Comparison of ENCODE assay signal across 29 mouse cellular contexts in genomic region chr17:86573596-86574248, GRCm38 (mm10).
DNase-seq lines count a peak whose midpoint lies in the region; ATAC-seq and TF ChIP-seq lines count a peak whose summit lies in the region.
"Had no signal": no experiment of that assay in that cellular context is flagged by ENCODE, and none has a peak within 500 bp of the region (broad histone marks: within the 10 kb centered on the region; RNA-seq: fewer than 3 reads in every experiment).

No protein-coding gene starts in this region.

- H3K4me3 ChIP-seq in lung, adult 2 months (replicated peaks; ENCODE audit: extremely low read depth, low read depth, low read length), result no peak overlapping the region
- no peak overlapping the region for H3K4me3 ChIP-seq in intestine, postnatal 0 days (ENCODE audit: low read depth, low read length)
- H3K4me3 ChIP-seq in heart, embryonic 12.5 days, result no peak overlapping the region
- H3K4me3 ChIP-seq: erythroblast, embryonic 14.5 days; liver, embryonic 12.5 days; myocyte; neural tube, embryonic 12.5 days; stomach, embryonic 15.5 days had no signal

- no peak for TF ChIP-seq CTCF in lung, adult 2 months (IDR thresholded peaks at IDR 0.05; ENCODE audit: insufficient read depth, low read length)
- no peak for TF ChIP-seq CTCF in intestine, postnatal 0 days (IDR thresholded peaks at IDR 0.05; ENCODE audit: low read depth)

- peak; percentile 86 for DNase-seq in heart, adult 11 months
- DNase-seq in heart, postnatal 14 days, result no peak
- no peak for DNase-seq in lung, adult 2 months
- no peak for DNase-seq in lung, postnatal 10 days
- DNase-seq in 3T3-L1 (ENCODE audit: low read depth, low spot score), result peak; percentile 5
- DNase-seq in cerebellum, adult 18-20 months, result no peak
- DNase-seq: adrenal gland, postnatal 25 days; cerebellum, adult 2 months; cerebellum, postnatal 14 days; gastrocnemius, postnatal 25 days; heart, adult 18-20 months; kidney, adult 9 months; kidney, postnatal 25 days; left cerebral cortex, postnatal 4 days; liver, postnatal 0 days; thymus, postnatal 14 days had no signal

- no peak overlapping the region for H3K9ac ChIP-seq in intestine, postnatal 0 days (ENCODE audit: low read depth, low read length)
- H3K9ac ChIP-seq in heart, embryonic 12.5 days, result no peak overlapping the region
- H3K9ac ChIP-seq: hindbrain, embryonic 14.5 days; liver, embryonic 12.5 days; liver, postnatal 0 days; neural tube, embryonic 12.5 days; stomach, embryonic 15.5 days had no signal

- H3K27ac ChIP-seq in intestine, postnatal 0 days (ENCODE audit: low read depth, low read length), result no peak overlapping the region
- H3K27ac ChIP-seq in heart, embryonic 12.5 days (ENCODE audit: poor library complexity, severe bottlenecking), result no peak overlapping the region
- H3K27ac ChIP-seq: hindbrain, embryonic 14.5 days; liver, embryonic 12.5 days; neural tube, embryonic 12.5 days; stomach, embryonic 15.5 days had no signal

- 67% methylated on average over 16 of the region's 16 CpGs for WGBS in lung, adult 2 months
- 57% methylated on average over 16 of the region's 16 CpGs for WGBS in intestine, postnatal 0 days
- WGBS in heart, embryonic 12.5 days, result 83% methylated on average over 16 of the region's 16 CpGs

- TF ChIP-seq POLR2A in lung, adult 2 months (IDR thresholded peaks at IDR 0.05; ENCODE audit: borderline replicate concordance, extremely low read depth, low read depth, low read length), result peak; percentile 22; the same call in 1 of the 2 replicates

- peak; percentile 54; the same call in 1 of the 2 replicates for ATAC-seq in intestine, postnatal 0 days
- no peak for ATAC-seq in heart, embryonic 12.5 days (ENCODE audit: insufficient number of reproducible peaks, low FRiP score)
- ATAC-seq: CD4-positive, CD25-positive, alpha-beta regulatory T cell, adult 4 months; forebrain, embryonic 16.5 days; liver, embryonic 12.5 days; liver, postnatal 0 days; midbrain, embryonic 16.5 days had no signal

- no peaks in the 10 kb centered on the region for H3K9me3 ChIP-seq in intestine, postnatal 0 days (ENCODE audit: control insufficient read depth)
- no peaks in the 10 kb centered on the region for H3K9me3 ChIP-seq in heart, embryonic 12.5 days (replicated peaks)
- H3K9me3 ChIP-seq: liver, embryonic 12.5 days; neural tube, embryonic 12.5 days; stomach, embryonic 15.5 days had no signal

- H3K4me1 ChIP-seq in lung, adult 2 months (ENCODE audit: control insufficient read depth, insufficient read depth, low read length), result peaks cover 4% of the 10 kb centered on the region; the same call in 1 of the 2 replicates
- H3K4me1 ChIP-seq in intestine, postnatal 0 days (replicated peaks; ENCODE audit: control insufficient read depth, insufficient read depth, low read length), result peaks cover 9% of the 10 kb centered on the region; the same call in 1 of the 2 replicates
- no peaks in the 10 kb centered on the region for H3K4me1 ChIP-seq in heart, embryonic 12.5 days (replicated peaks)
- H3K4me1 ChIP-seq: liver, embryonic 12.5 days; neural tube, embryonic 12.5 days had no signal

- H3K4me2 ChIP-seq in intestine, postnatal 0 days (replicated peaks; ENCODE audit: low read depth), result no peak overlapping the region
- H3K4me2 ChIP-seq in heart, embryonic 12.5 days, result no peak overlapping the region
- H3K4me2 ChIP-seq: heart, embryonic 11.5 days; hindbrain, embryonic 14.5 days; liver, embryonic 12.5 days; midbrain, embryonic 11.5 days; neural tube, embryonic 12.5 days; stomach, embryonic 15.5 days had no signal

- intact Hi-C loops in heart, postnatal 14 days (cut with DNase I), result no loop called here

- no peaks in the 10 kb centered on the region for H3K36me3 ChIP-seq in intestine, postnatal 0 days (ENCODE audit: control insufficient read depth, insufficient read depth)
- no peaks in the 10 kb centered on the region for H3K36me3 ChIP-seq in heart, embryonic 12.5 days
- H3K36me3 ChIP-seq: liver, embryonic 12.5 days; neural tube, embryonic 12.5 days; stomach, embryonic 15.5 days had no signal

- no peaks in the 10 kb centered on the region for H3K27me3 ChIP-seq in intestine, postnatal 0 days (replicated peaks; ENCODE audit: control insufficient read depth, insufficient read depth, low read length)
- no peaks in the 10 kb centered on the region for H3K27me3 ChIP-seq in heart, embryonic 12.5 days (replicated peaks)
- H3K27me3 ChIP-seq: liver, embryonic 12.5 days; neural tube, embryonic 12.5 days; stomach, embryonic 15.5 days had no signal

Comparison
In these comparisons a context has a peak if more than half of its experiments do, and no peak if none do; other contexts are left out.
1. DNase-seq: peak in heart, adult 11 months (single experiment) and 3T3-L1 (single experiment); none in heart, postnatal 14 days (0 of 2), lung, adult 2 months (single experiment), lung, postnatal 10 days (single experiment) and cerebellum, adult 18-20 months (0 of 2).